ENCODE assay signal across 8 mouse cellular contexts in the genomic region with DNA sequence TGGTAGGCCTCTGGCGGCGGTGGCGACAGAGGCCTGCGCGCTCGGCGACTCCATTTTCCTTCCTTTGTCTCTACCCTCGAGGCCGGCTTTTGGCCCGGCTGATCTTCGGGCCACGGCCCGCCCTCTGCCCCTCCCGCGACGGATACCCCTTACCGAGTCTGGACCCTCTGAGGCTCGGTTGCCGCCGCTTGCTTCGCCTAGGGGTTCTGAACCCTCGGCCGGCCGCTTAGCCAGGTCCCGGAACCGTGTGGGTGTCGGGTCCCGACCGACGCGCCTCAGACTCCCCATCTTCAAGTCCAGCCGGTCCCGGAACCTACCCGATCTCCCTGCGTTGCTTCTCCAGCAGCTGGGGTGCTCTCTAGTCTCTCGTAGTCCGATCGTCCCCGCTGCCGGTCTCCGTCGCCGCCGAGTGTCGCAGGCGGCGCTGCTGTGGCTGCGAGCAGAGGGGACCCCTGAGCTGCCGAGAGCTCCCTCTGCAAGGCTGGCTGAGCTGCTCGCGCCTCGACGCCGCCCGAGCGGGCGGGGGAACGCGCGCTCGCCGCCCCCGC. TPM values are rescaled to one million over a fixed set of nuclear protein-coding genes. Genes with fewer than 3 reads are reported as not detected.
DNase-seq lines count a peak whose midpoint lies in the region; TF ChIP-seq lines count a peak whose summit lies in the region.

A gene (minus strand): TSS at position 431 of the 548 bp plus-strand sequence.

- peaks cover 54% of the 10 kb centered on the region for H3K79me3 ChIP-seq in C2C12 (ENCODE audit: low read depth)

- peak; percentile 46 for DNase-seq in 3T3-L1 (ENCODE audit: low read depth, low spot score)
- peak; percentile 67 for DNase-seq in cerebellum, adult 8-10 months
- DNase-seq in frontal cortex, postnatal 10 days (ENCODE audit: low spot score in 2 of 2), result peak; percentile 45 to 61
- DNase-seq in kidney, postnatal 25 days, result peak; percentile 41 to 60
- DNase-seq in lung, postnatal 14 days, result peak; percentile 62
- DNase-seq in retina, postnatal 7 days (ENCODE audit: low read depth, low spot score), result peak; percentile 37
- DNase-seq in Muller cell, postnatal 12 days (ENCODE audit: inconsistent ontology term), result no peak

- no peaks in the 10 kb centered on the region for H3K27me3 ChIP-seq in C2C12 (ENCODE audit: control insufficient read depth, insufficient read depth, insufficient read length)

- H3ac ChIP-seq in C2C12 (ENCODE audit: control insufficient read depth, insufficient read length, low read depth), result peak within 1 kb of the TSS; percentile 100

- peaks cover 73% of the 10 kb centered on the region for H3K79me2 ChIP-seq in C2C12 (ENCODE audit: control insufficient read depth, insufficient read depth)

- peak within 1 kb of the TSS; percentile 84 for H3K4me3 ChIP-seq in C2C12 (ENCODE audit: insufficient read depth, poor library complexity, severe bottlenecking)

- no peak for TF ChIP-seq CTCF in C2C12 (IDR thresholded peaks at IDR 0.05; ENCODE audit: control insufficient read depth, insufficient read depth, insufficient read length)

- peaks cover 8% of the 10 kb centered on the region for H3K36me3 ChIP-seq in C2C12 (ENCODE audit: control insufficient read depth, insufficient read depth)

TF ChIP-seq in C2C12, 6 proteins besides CTCF, POLR2A, EP300 and RAD21:
- TF ChIP-seq USF1 (IDR thresholded peaks at IDR 0.05; ENCODE audit: low read depth) (no peak), FOSL1 (IDR thresholded peaks at IDR 0.05; ENCODE audit: insufficient read depth, low read length, poor library complexity, severe bottlenecking) (no peak), CEBPB (IDR thresholded peaks at IDR 0.05; ENCODE audit: low read depth) (no peak), MAX (IDR thresholded peaks at IDR 0.05) (no peak), MYOG (IDR thresholded peaks at IDR 0.05; ENCODE audit: control insufficient read depth, extremely low read depth, insufficient read length) (no peak)

RNA-seq across cellular contexts. Expression of the gene that starts here (rescaled TPM):
- polyA plus RNA-seq in C2C12 (2012; fragmentation: generic; extraction: Trizol), result 0.18 TPM
